ENCODE assay signal across 11 mouse cellular contexts in the genomic region with DNA sequence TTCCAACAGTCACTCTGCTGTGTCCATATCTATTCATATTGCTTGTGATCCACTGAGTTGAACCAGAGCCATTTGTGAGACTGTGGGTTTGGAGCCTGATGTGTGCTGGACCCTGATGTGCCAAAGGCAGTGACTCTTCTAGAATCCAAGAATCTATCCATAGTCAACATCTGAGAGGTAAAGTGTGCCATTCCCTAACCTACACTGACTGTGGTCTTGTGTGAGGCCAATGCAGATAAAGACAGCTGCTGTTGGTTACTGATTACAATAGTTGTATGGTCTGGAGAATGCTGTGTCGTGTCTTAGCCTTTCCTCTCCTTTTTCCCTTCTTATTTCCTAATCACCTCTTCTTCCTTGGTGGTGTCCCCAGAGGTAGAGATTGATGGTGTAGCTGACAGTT. TPM values are rescaled to one million over a fixed set of nuclear protein-coding genes. Genes with fewer than 3 reads are reported as not detected.
DNase-seq lines count a peak whose midpoint lies in the region; ATAC-seq and TF ChIP-seq lines count a peak whose summit lies in the region.
"Not testable (repeated sequence)": the region's sequence is repeated elsewhere in the genome, so short reads cannot be mapped to it uniquely, and the experiment has no call there.
"Had no signal": no experiment of that assay in that cellular context is flagged by ENCODE, and none has a peak within 500 bp of the region (broad histone marks: within the 10 kb centered on the region; RNA-seq: fewer than 3 reads in every experiment).

No protein-coding gene starts in this region.

- H3K36me3 ChIP-seq in erythroblast, embryonic 14.5 days (ENCODE audit: control insufficient read depth), result peaks cover 11% of the 10 kb centered on the region
- not testable (repeated sequence) for H3K36me3 ChIP-seq in heart, embryonic 13.5 days; intestine, embryonic 14.5 days (ENCODE audit: control insufficient read depth, insufficient read depth, low read length); liver, embryonic 13.5 days; lung, postnatal 0 days (ENCODE audit: insufficient read depth, low read length)

- not testable (repeated sequence) for ATAC-seq in heart, embryonic 13.5 days (ENCODE audit: extremely low read depth, insufficient number of reproducible peaks, low FRiP score, low TSS enrichment); intestine, embryonic 14.5 days (replicated peaks; ENCODE audit: low FRiP score, low TSS enrichment, low read depth); lung, postnatal 0 days
- ATAC-seq in liver, embryonic 13.5 days (ENCODE audit: low read depth), result peak; percentile 47

- not testable (repeated sequence) for H3K27ac ChIP-seq in heart, embryonic 13.5 days (replicated peaks); intestine, embryonic 14.5 days (ENCODE audit: low read depth); lung, postnatal 0 days (ENCODE audit: low read length)
- peak overlapping the region; percentile 90 for H3K27ac ChIP-seq in liver, embryonic 13.5 days

- H3K4me3 ChIP-seq in erythroblast, embryonic 14.5 days (replicated peaks), result peak overlapping the region; percentile 67
- H3K4me3 ChIP-seq in heart, embryonic 13.5 days; intestine, embryonic 14.5 days (ENCODE audit: low read depth, low read length); lung, postnatal 0 days (ENCODE audit: low read depth, low read length): not testable (repeated sequence)
- peak overlapping the region; percentile 32 for H3K4me3 ChIP-seq in liver, embryonic 13.5 days (replicated peaks)

- H3K9me3 ChIP-seq in erythroblast, embryonic 14.5 days (ENCODE audit: control insufficient read depth, low read length); heart, embryonic 13.5 days; intestine, embryonic 14.5 days (ENCODE audit: control insufficient read depth, low read length); liver, embryonic 13.5 days (replicated peaks); lung, postnatal 0 days (ENCODE audit: low read length): not testable (repeated sequence)

- not testable (repeated sequence) for TF ChIP-seq CTCF in lung, postnatal 0 days (IDR thresholded peaks at IDR 0.05)

- 13% methylated on average over 1 of the region's 1 CpGs for WGBS in heart, embryonic 13.5 days
- WGBS in intestine, embryonic 14.5 days, result 13% methylated on average over 1 of the region's 1 CpGs
- WGBS in liver, embryonic 13.5 days (ENCODE audit: insufficient replicate concordance), result 4% methylated on average over 1 of the region's 1 CpGs
- 7% methylated on average over 1 of the region's 1 CpGs for WGBS in lung, postnatal 0 days

- H3K4me1 ChIP-seq in erythroblast, embryonic 14.5 days (ENCODE audit: control insufficient read depth), result peaks cover 33% of the 10 kb centered on the region
- not testable (repeated sequence) for H3K4me1 ChIP-seq in heart, embryonic 13.5 days; intestine, embryonic 14.5 days (replicated peaks; ENCODE audit: control insufficient read depth, insufficient read depth, low read length); lung, postnatal 0 days (ENCODE audit: insufficient read depth, low read depth, low read length)
- H3K4me1 ChIP-seq in liver, embryonic 13.5 days (replicated peaks), result peaks cover 22% of the 10 kb centered on the region

- not testable (repeated sequence) for TF ChIP-seq EP300 in lung, postnatal 0 days (IDR thresholded peaks at IDR 0.05)

- H3K27me3 ChIP-seq in erythroblast, embryonic 14.5 days (ENCODE audit: control insufficient read depth); heart, embryonic 13.5 days (replicated peaks); intestine, embryonic 14.5 days (replicated peaks; ENCODE audit: control insufficient read depth, insufficient read depth, low read length); liver, embryonic 13.5 days; lung, postnatal 0 days (replicated peaks; ENCODE audit: insufficient read depth, low read length): not testable (repeated sequence)

- H3K9ac ChIP-seq in heart, embryonic 13.5 days; intestine, embryonic 14.5 days (ENCODE audit: low read length); lung, postnatal 0 days (replicated peaks; ENCODE audit: low read depth): not testable (repeated sequence)
- peak overlapping the region; percentile 41 for H3K9ac ChIP-seq in liver, embryonic 13.5 days

- peak; percentile 21 for DNase-seq in c-Kit-positive CD71-positive TER-119-negative erythroid progenitor cells, embryonic 14.5 days (ENCODE audit: low read depth)
- not testable (repeated sequence) for DNase-seq in intestine, embryonic 14.5 days (ENCODE audit: low spot score); lung, postnatal 0 days (ENCODE audit: low spot score)
- peak; percentile 53 for DNase-seq in liver, embryonic 13.5 days
- peak; percentile 18 for DNase-seq in spleen, adult 12 weeks (ENCODE audit: low spot score)

- H3K4me2 ChIP-seq in heart, embryonic 13.5 days, result peak overlapping the region; percentile 70; the same call in 1 of the 2 replicates
- peak overlapping the region; percentile 50; the same call in 1 of the 2 replicates for H3K4me2 ChIP-seq in intestine, embryonic 14.5 days (ENCODE audit: low read length)
- H3K4me2 ChIP-seq in liver, embryonic 13.5 days, result peak overlapping the region; percentile 77
- peak overlapping the region; percentile 56; the same call in 1 of the 2 replicates for H3K4me2 ChIP-seq in lung, postnatal 0 days (replicated peaks; ENCODE audit: low read depth, low read length)

RNA-seq across cellular contexts. Expression of gene Gm10226, which starts 12.8 kb away (rescaled TPM):
- polyA plus RNA-seq in erythroblast, embryonic 14.5 days (2012), result not detected in 2 replicates
- polyA plus RNA-seq in heart, embryonic 13.5 days (2015; fragmentation: Nextera tagmentation; extraction: Ambion mirVana), result 2.3 and 4.2 TPM in 2 replicates
- polyA plus RNA-seq in intestine, embryonic 14.5 days (2014; fragmentation: Nextera tagmentation; extraction: Ambion mirVana), result 4.5 and 8.1 TPM in 2 replicates
- 3.7 and 4.9 TPM in 2 replicates for polyA plus RNA-seq in liver, embryonic 13.5 days (2015; fragmentation: Nextera tagmentation; extraction: Ambion mirVana)
- polyA plus RNA-seq in lung, postnatal 0 days (2015; fragmentation: Nextera tagmentation; extraction: Ambion mirVana), result 3.6 and 4.1 TPM in 2 replicates
- polyA plus RNA-seq: G1E; heart, adult 2 months; liver, adult 2 months; thymus, adult 2 months had no signal

RNA-seq across cellular contexts. Expression of gene Zfp983, which starts 28.4 kb away (rescaled TPM):
- polyA plus RNA-seq in erythroblast, embryonic 14.5 days (2012), result 0.05 and 0.10 TPM in 2 replicates
- polyA plus RNA-seq in heart, embryonic 13.5 days (2015; fragmentation: Nextera tagmentation; extraction: Ambion mirVana), result 2.2 and 2.7 TPM in 2 replicates
- polyA plus RNA-seq in intestine, embryonic 14.5 days (2014; fragmentation: Nextera tagmentation; extraction: Ambion mirVana), result 3.9 and 5.1 TPM in 2 replicates
- 1.1 and 1.3 TPM in 2 replicates for polyA plus RNA-seq in liver, embryonic 13.5 days (2015; fragmentation: Nextera tagmentation; extraction: Ambion mirVana)
- 1.8 and 2.1 TPM in 2 replicates for polyA plus RNA-seq in lung, postnatal 0 days (2015; fragmentation: Nextera tagmentation; extraction: Ambion mirVana)

RNA-seq across cellular contexts. Expression of gene Zfp760, which starts 28.7 kb away (rescaled TPM):
- polyA plus RNA-seq in erythroblast, embryonic 14.5 days (2012), result 0.02 and 0.03 TPM in 2 replicates
- polyA plus RNA-seq in heart, embryonic 13.5 days (2015; fragmentation: Nextera tagmentation; extraction: Ambion mirVana), result 6.4 and 6.5 TPM in 2 replicates
- polyA plus RNA-seq in intestine, embryonic 14.5 days (2014; fragmentation: Nextera tagmentation; extraction: Ambion mirVana), result 11.1 and 13.2 TPM in 2 replicates
- 3.8 and 5.0 TPM in 2 replicates for polyA plus RNA-seq in liver, embryonic 13.5 days (2015; fragmentation: Nextera tagmentation; extraction: Ambion mirVana)
- polyA plus RNA-seq in lung, postnatal 0 days (2015; fragmentation: Nextera tagmentation; extraction: Ambion mirVana), result 6.6 and 6.7 TPM in 2 replicates

RNA-seq across cellular contexts. Expression of gene Zfp229, which starts 51.8 kb away (rescaled TPM):
- 0.07 and 0.16 TPM in 2 replicates for polyA plus RNA-seq in erythroblast, embryonic 14.5 days (2012)
- polyA plus RNA-seq in heart, embryonic 13.5 days (2015; fragmentation: Nextera tagmentation; extraction: Ambion mirVana), result 4.0 TPM in 2 replicates
- 4.6 and 7.8 TPM in 2 replicates for polyA plus RNA-seq in intestine, embryonic 14.5 days (2014; fragmentation: Nextera tagmentation; extraction: Ambion mirVana)
- 2.0 and 2.4 TPM in 2 replicates for polyA plus RNA-seq in liver, embryonic 13.5 days (2015; fragmentation: Nextera tagmentation; extraction: Ambion mirVana)
- 3.5 and 4.6 TPM in 2 replicates for polyA plus RNA-seq in lung, postnatal 0 days (2015; fragmentation: Nextera tagmentation; extraction: Ambion mirVana)
